Mouse (Mus musculus) kidney, postnatal 0 days (tissue): ENCODE results near the gene Ormdl1. TPM values are rescaled to one million over a fixed set of nuclear protein-coding genes. Genes with fewer than 3 reads are reported as not detected.
"Not testable (repeated sequence)": the region's sequence is repeated elsewhere in the genome, so short reads cannot be mapped to it uniquely, and the experiment has no call there.

Experiments used
- ATAC-seq: fragments of 200-750 bp; cut with Nextera tagmentation; replicated peaks from 2 replicates; pipeline ENCODE4 v1.8.0; 2017; ENCODE audit warnings: low read depth, moderate number of reproducible peaks, moderate TSS enrichment, moderate library complexity; ENCODE audit not compliant: low FRiP score
- DNase-seq: peaks from one replicate; pipeline ENCODE4 v3.0.0-alpha.2; 2016; ENCODE audit warnings: low spot score
- H3K27ac ChIP-seq: fragments of 300-500 bp; sonication (generic); 2 replicates; pipeline ENCODE4 v1.5.1; 2014; ENCODE audit warnings: mild to moderate bottlenecking
- H3K27me3 ChIP-seq: fragments of 300-500 bp; sonication (generic); 2 replicates; pipeline ENCODE4 v1.6.1; 2014; ENCODE audit warnings: low read length, mixed read lengths; ENCODE audit not compliant: insufficient read depth
- H3K36me3 ChIP-seq: fragments of 300-500 bp; sonication (generic); 2 replicates; pipeline ENCODE4 v1.6.1; 2014; ENCODE audit warnings: low read length, mixed read lengths; ENCODE audit not compliant: insufficient read depth
- H3K4me1 ChIP-seq: fragments of 300-500 bp; sonication (generic); replicated peaks from 2 replicates; pipeline ENCODE4 v1.6.1; 2014; ENCODE audit warnings: antibody characterized with exemption, low read length, mixed read lengths; ENCODE audit not compliant: insufficient read depth
- H3K4me2 ChIP-seq: fragments of 300-500 bp; sonication (generic); 2 replicates; pipeline ENCODE4 v1.6.1; 2014; ENCODE audit warnings: mild to moderate bottlenecking, low read length, moderate library complexity, mixed read lengths
- H3K4me3 ChIP-seq: fragments of 300-500 bp; sonication (generic); replicated peaks from 2 replicates; pipeline ENCODE4 v1.5.1; 2014; ENCODE audit warnings: low read depth, low read length
- H3K9ac ChIP-seq: fragments of 300-500 bp; sonication (generic); 2 replicates; pipeline ENCODE4 v1.6.1; 2014; ENCODE audit warnings: low read depth, low read length
- H3K9me3 ChIP-seq: fragments of 300-500 bp; sonication (generic); replicated peaks from 2 replicates; pipeline ENCODE4 v1.6.1; 2016; ENCODE audit warnings: low read length, inconsistent platforms, mixed read lengths
- CTCF ChIP-seq: IDR thresholded peaks from 2 replicates; pipeline ENCODE4 v1.5.1; 2016; ENCODE audit warnings: antibody characterized with exemption, low read depth, mild to moderate bottlenecking, moderate library complexity
- WGBS: fragments of 180-500 bp; shearing (Covaris S2); extraction: QIAGEN DNeasy Blood & Tissue Kit; methylation state at CpG from one replicate; pipeline ENCODE4 v1.1.7; 2014; 5-methylcytosine and 5-hydroxymethylcytosine counted together
- polyA plus RNA-seq: library from polyadenylated mRNA; unstranded; fragments of >200 nt; fragmentation: Nextera tagmentation; extraction: Ambion mirVana; gene quantifications from 2 replicates; pipeline ENCODE4 v1.2.1, GENCODE M21; 2015

The Ormdl1 gene
- polyA plus RNA-seq, 1 experiment from 2014 or later: 38.3 TPM

- Histone ChIP-seq H3K4me2 (no peak overlapping the region), H3K9me3 (no peaks in the 10 kb centered on the region), H3K4me3 (no peak overlapping the region), H3K36me3 (no peaks in the 10 kb centered on the region), H3K27me3 (no peaks in the 10 kb centered on the region), H3K27ac (no peak overlapping the region), H3K4me1 (no peaks in the 10 kb centered on the region), H3K9ac (no peak overlapping the region)
- no peak for DNase-seq
- ATAC-seq: no peak
- no peak for TF ChIP-seq CTCF
These were observed 38.6 kb downstream of the Ormdl1 start for GRCm38 (mm10) chr1:53335465-53335864.

GRCm38 (mm10) chr1:53337403-53337802 lies 40.5 kb downstream of the Ormdl1 start:
- H3K9ac ChIP-seq, H3K4me3 ChIP-seq, H3K27me3 ChIP-seq, DNase-seq, H3K4me2 ChIP-seq, H3K4me1 ChIP-seq, H3K36me3 ChIP-seq, ATAC-seq, H3K27ac ChIP-seq, H3K9me3 ChIP-seq: not testable (repeated sequence)
- WGBS: 66% methylated on average over 2 of the region's 2 CpGs

GRCm38 (mm10) chr1:53341071-53341470 lies 44.2 kb downstream of the Ormdl1 start:
- no peak for TF ChIP-seq CTCF
- 98% methylated on average over 2 of the region's 2 CpGs for WGBS
- Histone ChIP-seq H3K27me3 (no peaks in the 10 kb centered on the region), H3K4me3 (no peak overlapping the region), H3K27ac (no peak overlapping the region), H3K9me3 (no peaks in the 10 kb centered on the region), H3K36me3 (peaks cover 20% of the 10 kb centered on the region), H3K9ac (no peak overlapping the region), H3K4me1 (no peaks in the 10 kb centered on the region), H3K4me2 (no peak overlapping the region)
- DNase-seq (no peak), ATAC-seq (no peak)

- peak within 1 kb of the TSS; percentile 62 for H3K4me3 ChIP-seq
- H3K27me3 ChIP-seq: no peaks in the 10 kb centered on the region
- DNase-seq (peak; percentile 98), ATAC-seq (peak; percentile 100)
- peak within 1 kb of the TSS; percentile 58 for H3K4me2 ChIP-seq
- H3K9ac ChIP-seq: peak within 1 kb of the TSS; percentile 72
- peaks cover 4% of the 10 kb centered on the region for H3K4me1 ChIP-seq
- H3K9me3 ChIP-seq: no peaks in the 10 kb centered on the region
- WGBS: under 1% methylated on average over 37 of the region's 44 CpGs
- TF ChIP-seq CTCF: peak; percentile 74
- H3K27ac ChIP-seq: peak within 1 kb of the TSS; percentile 65; the same call in 1 of the 2 replicates
- peaks cover 9% of the 10 kb centered on the region for H3K36me3 ChIP-seq
These were observed 55.7 kb downstream of the Ormdl1 start, which contains the start of the genes Asdurf, Gm28551 and Asnsd1 for GRCm38 (mm10) chr1:53352327-53353261. TSS of gene Asdurf (minus strand) at chr1:53352619. TSS of gene Gm28551 (minus strand) at chr1:53352667. TSS of gene Asnsd1 (minus strand) at chr1:53352752.

- no peak overlapping the region for H3K9ac ChIP-seq
- no peaks in the 10 kb centered on the region for H3K36me3 ChIP-seq
- H3K9me3 ChIP-seq: no peaks in the 10 kb centered on the region
- no peaks in the 10 kb centered on the region for H3K4me1 ChIP-seq
- H3K4me3 ChIP-seq: no peak overlapping the region
- no peak for DNase-seq
- H3K4me2 ChIP-seq: no peak overlapping the region
- ATAC-seq: no peak
- no peak overlapping the region for H3K27ac ChIP-seq
- no peaks in the 10 kb centered on the region for H3K27me3 ChIP-seq
- no peak for TF ChIP-seq CTCF
These were observed 62.1 kb downstream of the Ormdl1 start for GRCm38 (mm10) chr1:53358988-53359387.

Other genes with a start within 250 kb of the Ormdl1 start
- gene Mstn, start 235.5 kb upstream of the Ormdl1 start, polyA plus RNA-seq: 0.05 TPM in 1 of 2 replicates, not detected in the other
- not detected in 2 replicates for gene 1700019A02Rik, start 109.5 kb upstream of the Ormdl1 start, polyA plus RNA-seq
- gene Pms1, start 77 bp upstream of the Ormdl1 start, polyA plus RNA-seq: 11.7 and 12.9 TPM in 2 replicates
- not detected in 2 replicates for gene Gm28778, start within 50 bp of the Ormdl1 start, polyA plus RNA-seq
- gene Osgepl1, start 16.5 kb downstream of the Ormdl1 start, polyA plus RNA-seq: 22.4 and 23.8 TPM in 2 replicates
- gene Asdurf, start 55.5 kb downstream of the Ormdl1 start, polyA plus RNA-seq: 5.4 and 11.5 TPM in 2 replicates
- gene Gm28551, start 55.6 kb downstream of the Ormdl1 start, polyA plus RNA-seq: 0.22 and 0.26 TPM in 2 replicates
- gene Asnsd1, start 55.7 kb downstream of the Ormdl1 start, polyA plus RNA-seq: 62.4 and 64.0 TPM in 2 replicates